Mouse (Mus musculus) embryonic facial prominence, embryonic 15.5 days (tissue): ENCODE data around the gene Hes3. TPM values are rescaled to one million over a fixed set of nuclear protein-coding genes. Genes with fewer than 3 reads are reported as not detected.

Experiments
- ATAC-seq: fragments of 200-750 bp; cut with Nextera tagmentation; 2 replicates; pipeline ENCODE4 v1.8.0; 2017; ENCODE audit warnings: low read depth, moderate TSS enrichment; ENCODE audit not compliant: insufficient number of reproducible peaks, low FRiP score, low TSS enrichment
- H3K27ac ChIP-seq: fragments of 300-500 bp; sonication (generic); replicated peaks from 2 replicates; pipeline ENCODE4 v1.5.1; 2015; ENCODE audit warnings: mild to moderate bottlenecking, inconsistent platforms
- H3K27me3 ChIP-seq: fragments of 300-500 bp; sonication (generic); 2 replicates; pipeline ENCODE4 v1.6.1; 2015; ENCODE audit warnings: inconsistent platforms
- H3K36me3 ChIP-seq: fragments of 300-500 bp; sonication (generic); 2 replicates; pipeline ENCODE4 v1.6.1; 2015; ENCODE audit warnings: mild to moderate bottlenecking, inconsistent platforms
- H3K4me1 ChIP-seq: fragments of 300-500 bp; sonication (generic); 2 replicates; pipeline ENCODE4 v1.6.1; 2015; ENCODE audit warnings: inconsistent platforms
- H3K4me2 ChIP-seq: fragments of 300-500 bp; sonication (generic); replicated peaks from 2 replicates; pipeline ENCODE4 v1.6.1; 2015; ENCODE audit warnings: mild to moderate bottlenecking, inconsistent platforms
- H3K4me3 ChIP-seq: fragments of 300-500 bp; sonication (generic); replicated peaks from 2 replicates; pipeline ENCODE4 v1.5.1; 2015; ENCODE audit warnings: mild to moderate bottlenecking, inconsistent platforms
- H3K9ac ChIP-seq: fragments of 300-500 bp; sonication (generic); 2 replicates; pipeline ENCODE4 v1.6.1; 2015; ENCODE audit warnings: inconsistent platforms
- H3K9me3 ChIP-seq: fragments of 300-500 bp; sonication (generic); replicated peaks from 2 replicates; pipeline ENCODE4 v1.6.1; 2016; ENCODE audit warnings: inconsistent platforms
- WGBS: fragments of 180-500 bp; shearing (Covaris S2); methylation state at CpG from one replicate; pipeline ENCODE4 v1.1.7; 2015; 5-methylcytosine and 5-hydroxymethylcytosine counted together
- polyA plus RNA-seq: library from polyadenylated mRNA; unstranded; fragments of >200 nt; fragmentation: Nextera tagmentation; extraction: Ambion mirVana; gene quantifications from 2 replicates; pipeline ENCODE4 v1.2.1, GENCODE M21; 2015

Gene Hes3
- polyA plus RNA-seq, 1 experiment from 2014 or later, result not detected

DNA sequence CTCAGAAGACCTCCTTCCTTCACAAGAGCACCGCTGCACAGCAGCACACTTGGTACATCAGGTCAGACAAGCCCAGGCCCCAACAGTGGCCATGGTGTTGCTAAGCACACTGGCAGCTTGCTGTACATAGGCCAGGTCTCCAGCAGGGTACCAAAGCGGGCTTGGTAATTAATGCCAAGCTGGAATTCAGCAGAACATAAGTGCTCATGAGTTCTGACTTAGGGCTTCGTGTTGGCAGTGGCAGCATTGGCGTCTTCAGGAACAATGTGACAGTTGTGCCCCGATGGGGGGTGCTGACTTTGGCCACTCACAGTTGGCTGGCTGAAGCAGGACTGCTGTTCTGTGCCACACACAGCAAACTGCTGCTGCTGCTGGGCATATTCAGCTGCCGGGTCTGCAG lies 13.2 kb upstream of the Hes3 start:
- Histone ChIP-seq H3K4me3 (no peak overlapping the region), H3K36me3 (peaks cover 59% of the 10 kb centered on the region), H3K27ac (no peak overlapping the region), H3K9me3 (no peaks in the 10 kb centered on the region), H3K27me3 (no peaks in the 10 kb centered on the region), H3K4me1 (no peaks in the 10 kb centered on the region), H3K4me2 (no peak overlapping the region), H3K9ac (no peak overlapping the region)
- 89% methylated on average over 6 of the region's 6 CpGs for WGBS
- no peak for ATAC-seq

DNA sequence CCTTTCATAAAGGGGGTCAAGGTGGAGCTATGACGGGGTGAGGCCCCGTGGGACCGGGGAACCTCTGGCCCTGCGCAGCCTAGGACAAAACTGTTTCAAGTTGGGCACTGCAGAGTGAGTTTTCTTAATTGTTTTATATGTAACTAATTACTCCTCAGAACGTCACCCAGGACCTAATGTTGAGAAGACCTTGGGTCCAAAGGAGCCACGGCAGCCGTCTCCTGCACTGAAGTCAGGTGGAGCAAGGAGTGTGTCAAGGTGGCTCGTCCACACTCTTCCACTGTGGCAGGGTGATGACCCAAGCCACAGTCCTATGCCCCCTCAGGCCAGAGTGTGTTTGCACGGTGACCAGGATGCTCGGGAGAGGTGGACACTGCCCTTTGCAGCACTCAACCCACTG lies 11.7 kb upstream of the Hes3 start:
- no peak overlapping the region for H3K9ac ChIP-seq
- 88% methylated on average over 10 of the region's 10 CpGs for WGBS
- H3K36me3 ChIP-seq, result peaks cover 60% of the 10 kb centered on the region
- no peak overlapping the region for H3K4me2 ChIP-seq
- H3K27ac ChIP-seq, result no peak overlapping the region
- no peak overlapping the region for H3K4me3 ChIP-seq
- no peaks in the 10 kb centered on the region for H3K27me3 ChIP-seq
- no peaks in the 10 kb centered on the region for H3K9me3 ChIP-seq
- ATAC-seq, result no peak
- H3K4me1 ChIP-seq, result peaks cover 9% of the 10 kb centered on the region

DNA sequence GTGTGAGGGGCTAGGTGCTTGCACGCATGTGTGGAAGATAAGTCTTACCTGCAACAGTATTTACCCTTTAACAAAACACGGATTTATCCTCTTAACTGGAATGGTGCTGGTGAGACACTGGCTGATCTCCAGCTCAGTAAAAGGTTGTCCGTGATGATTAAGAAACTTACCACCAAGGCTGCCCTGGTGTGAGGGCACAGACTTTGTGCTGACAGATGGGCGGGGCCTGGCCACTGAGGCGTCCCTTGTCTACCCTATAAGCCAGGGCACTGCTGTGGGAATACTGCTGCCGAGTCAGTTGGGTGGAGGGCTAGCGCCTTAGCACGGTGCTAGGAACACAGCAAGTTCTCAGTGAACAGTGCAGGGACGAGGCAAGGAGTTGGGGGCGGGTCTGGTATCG lies 10.6 kb upstream of the Hes3 start:
- peaks cover 60% of the 10 kb centered on the region for H3K36me3 ChIP-seq
- no peak overlapping the region for H3K9ac ChIP-seq
- H3K27me3 ChIP-seq, result no peaks in the 10 kb centered on the region
- H3K9me3 ChIP-seq, result no peaks in the 10 kb centered on the region
- H3K4me1 ChIP-seq, result peaks cover 15% of the 10 kb centered on the region
- no peak overlapping the region for H3K4me3 ChIP-seq
- no peak overlapping the region for H3K4me2 ChIP-seq
- WGBS, result 75% methylated on average over 11 of the region's 11 CpGs
- ATAC-seq, result no peak
- no peak overlapping the region for H3K27ac ChIP-seq

DNA sequence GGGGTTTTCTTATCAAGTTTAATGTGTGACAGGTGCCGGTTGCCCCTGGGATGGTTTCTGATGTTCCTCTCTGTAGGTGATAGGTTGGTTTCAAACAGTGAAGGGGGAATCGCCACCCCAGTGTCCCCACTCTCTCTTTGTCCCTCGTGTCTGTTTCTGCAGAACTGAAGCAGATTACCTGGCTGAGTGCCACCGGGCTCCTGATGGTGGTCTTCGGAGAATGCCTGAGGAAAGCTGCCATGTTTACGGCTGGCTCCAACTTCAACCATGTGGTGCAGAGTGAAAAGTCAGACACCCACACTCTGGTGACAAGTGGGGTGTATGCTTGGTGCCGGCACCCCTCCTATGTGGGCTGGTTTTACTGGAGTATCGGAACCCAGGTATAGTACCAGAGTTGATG lies 8.9 kb upstream of the Hes3 start:
- Histone ChIP-seq H3K36me3 (peaks cover 53% of the 10 kb centered on the region), H3K4me3 (no peak overlapping the region)

DNA sequence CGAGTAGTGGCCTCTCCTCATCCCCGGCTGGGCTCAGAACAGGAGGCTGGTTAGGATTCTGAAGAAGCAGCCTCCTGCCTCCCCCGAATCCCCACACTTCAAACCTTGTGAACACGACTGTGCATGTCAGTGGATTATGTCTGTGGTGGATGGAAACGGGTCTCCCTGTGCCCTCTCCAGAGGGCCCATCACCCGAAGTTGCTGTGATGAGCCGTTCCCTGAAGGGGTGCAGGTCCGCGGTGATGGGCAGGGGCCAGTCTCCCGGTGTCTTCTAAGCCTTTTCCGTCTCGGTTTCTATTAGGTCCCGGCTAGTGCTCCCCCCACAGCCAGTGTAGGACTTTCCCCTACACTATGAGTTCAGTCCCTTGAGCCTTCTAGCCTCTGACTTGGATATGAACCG lies 7.4 kb upstream of the Hes3 start:
- H3K9ac ChIP-seq, result no peak overlapping the region
- peaks cover 19% of the 10 kb centered on the region for H3K27me3 ChIP-seq
- H3K36me3 ChIP-seq, result peaks cover 43% of the 10 kb centered on the region
- no peak overlapping the region for H3K27ac ChIP-seq
- peak overlapping the region; percentile 93 for H3K4me2 ChIP-seq
- peak overlapping the region; percentile 97; the same call in 1 of the 2 replicates for H3K4me3 ChIP-seq
- no peaks in the 10 kb centered on the region for H3K9me3 ChIP-seq
- H3K4me1 ChIP-seq, result peaks cover 27% of the 10 kb centered on the region
- no peak for ATAC-seq
- WGBS, result 71% methylated on average over 14 of the region's 14 CpGs

More for the DNA sequence above, 8.9 kb upstream of the Hes3 start:
- Histone ChIP-seq H3K4me2 (no peak overlapping the region), H3K27ac (no peak overlapping the region), H3K9me3 (no peaks in the 10 kb centered on the region), H3K27me3 (peaks cover 6% of the 10 kb centered on the region; the same call in 1 of the 2 replicates), H3K9ac (no peak overlapping the region), H3K4me1 (peaks cover 26% of the 10 kb centered on the region)
- WGBS, result 92% methylated on average over 8 of the region's 8 CpGs
- ATAC-seq, result no peak

DNA sequence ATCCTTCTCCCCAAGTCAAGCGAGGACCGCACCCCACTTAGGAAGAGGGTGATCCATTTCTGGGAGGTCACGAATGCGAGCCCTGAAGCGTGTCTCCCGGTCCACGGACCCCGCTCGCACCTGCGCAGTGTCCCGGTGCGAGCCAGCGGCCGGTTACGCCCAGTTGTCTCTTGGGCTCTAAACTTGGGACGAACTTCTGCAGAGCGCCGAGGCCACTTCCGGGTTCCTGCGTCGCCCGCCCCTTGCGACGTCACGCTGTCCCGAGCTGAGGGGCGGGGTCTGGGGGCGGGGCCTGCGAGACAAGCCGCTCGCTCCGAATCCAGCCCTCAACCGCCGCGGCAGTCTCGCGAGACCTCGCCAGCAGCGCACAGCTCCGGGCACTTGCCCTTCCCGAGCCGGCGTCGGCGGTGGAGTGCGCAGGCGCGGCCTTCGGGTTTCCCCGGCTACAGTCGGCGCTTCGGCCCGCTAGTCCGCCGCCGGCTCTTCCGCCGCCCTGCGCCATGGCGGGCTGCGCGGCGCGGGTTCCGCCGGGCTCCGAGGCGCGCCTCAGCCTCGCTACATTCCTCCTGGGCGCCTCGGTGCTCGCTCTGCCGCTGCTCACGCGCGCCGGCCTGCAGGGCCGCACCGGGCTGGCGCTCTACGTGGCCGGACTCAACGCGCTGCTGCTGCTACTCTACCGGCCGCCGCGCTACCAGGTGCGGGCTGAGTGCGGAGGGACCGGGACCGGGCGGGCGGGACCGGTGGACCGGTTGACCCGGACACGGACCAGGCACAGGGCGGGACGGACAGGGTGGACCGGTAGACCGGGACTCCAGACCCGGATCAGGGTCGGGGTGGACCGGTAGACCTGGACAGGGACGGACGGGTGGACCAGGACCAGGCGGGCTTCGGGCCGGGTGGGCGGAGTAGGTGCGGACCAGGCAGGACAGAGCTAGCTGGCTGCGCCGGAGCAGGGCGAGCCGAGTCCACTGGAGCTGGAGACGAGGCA lies 5.7 kb upstream of the Hes3 start, which contains the start of gene Icmt:
Gene Icmt, plus strand, starts transcription at position 354 of the 988 bp plus-strand sequence.
- H3K9me3 ChIP-seq, result no peaks in the 10 kb centered on the region
- peak; percentile 96 for ATAC-seq
- WGBS, result under 1% methylated on average over 119 of the region's 119 CpGs
- H3K4me3 ChIP-seq, result peak within 1 kb of the TSS; percentile 97
- peak within 1 kb of the TSS; percentile 81 for H3K27ac ChIP-seq
- H3K36me3 ChIP-seq, result peaks cover 26% of the 10 kb centered on the region
- peaks cover 35% of the 10 kb centered on the region for H3K27me3 ChIP-seq
- peaks cover 27% of the 10 kb centered on the region for H3K4me1 ChIP-seq
- peak within 1 kb of the TSS; percentile 97 for H3K9ac ChIP-seq
- H3K4me2 ChIP-seq, result peak within 1 kb of the TSS; percentile 93

DNA sequence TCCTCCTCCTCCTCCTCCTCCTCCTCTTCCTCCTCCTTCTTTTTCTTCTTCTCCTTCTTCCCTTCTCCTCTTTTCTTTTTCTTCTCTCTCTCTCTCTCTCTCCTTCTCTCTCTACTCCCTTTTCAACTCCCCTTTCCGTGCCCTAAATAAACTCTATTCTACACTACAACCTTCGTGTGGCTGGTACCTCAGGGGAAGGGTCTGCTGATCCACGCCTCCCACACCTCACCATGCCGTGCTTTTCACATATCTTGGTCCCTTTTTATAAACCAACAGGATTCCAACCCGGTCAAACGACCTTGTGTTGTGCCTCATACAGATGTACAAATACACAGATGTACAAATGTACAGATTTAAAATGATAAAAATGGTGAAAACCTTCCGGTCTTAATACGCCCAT lies 4.9 kb upstream of the Hes3 start:
- WGBS, result 11% methylated on average over 8 of the region's 8 CpGs
- Histone ChIP-seq H3K9me3 (no peaks in the 10 kb centered on the region), H3K27me3 (peaks cover 43% of the 10 kb centered on the region), H3K9ac (peak overlapping the region; percentile 59; the same call in 1 of the 2 replicates), H3K4me1 (peaks cover 27% of the 10 kb centered on the region), H3K36me3 (peaks cover 19% of the 10 kb centered on the region), H3K4me3 (peak overlapping the region; percentile 97), H3K27ac (peak overlapping the region; percentile 81; the same call in 1 of the 2 replicates), H3K4me2 (peak overlapping the region; percentile 93)
- ATAC-seq, result no peak

DNA sequence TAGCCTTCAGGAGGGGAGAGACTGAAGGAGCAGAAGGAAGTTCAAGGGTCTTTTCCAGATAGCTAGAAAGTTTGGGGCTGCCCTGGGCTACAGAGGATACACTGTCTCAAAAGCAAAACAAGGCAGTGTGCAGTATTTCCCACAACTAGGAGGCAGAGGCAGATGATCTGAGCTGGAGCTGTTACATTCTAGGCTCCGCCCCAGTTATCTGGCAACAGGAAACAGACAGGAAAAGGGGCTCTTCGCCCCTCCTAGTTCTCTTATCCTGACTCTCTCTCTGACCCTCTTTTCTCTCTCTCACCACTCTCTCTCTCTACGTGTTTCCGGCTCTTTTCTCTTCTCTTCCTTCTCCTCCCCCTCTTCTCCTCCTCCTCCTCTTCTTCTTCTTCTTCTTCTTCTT lies 4.5 kb upstream of the Hes3 start:
- no peaks in the 10 kb centered on the region for H3K9me3 ChIP-seq
- no peak overlapping the region for H3K4me3 ChIP-seq
- no peak overlapping the region for H3K4me2 ChIP-seq
- no peak overlapping the region for H3K9ac ChIP-seq
- H3K36me3 ChIP-seq, result peaks cover 16% of the 10 kb centered on the region
- 0 out of 2 replicates have a peak overlapping the region, but pooled peaks have one; percentile 22 for H3K27ac ChIP-seq
- H3K27me3 ChIP-seq, result peaks cover 48% of the 10 kb centered on the region
- H3K4me1 ChIP-seq, result peaks cover 29% of the 10 kb centered on the region
- 23% methylated on average over 4 of the region's 4 CpGs for WGBS
- ATAC-seq, result no peak

- 43% methylated on average over 10 of the region's 10 CpGs for WGBS
- peaks cover 62% of the 10 kb centered on the region for H3K27me3 ChIP-seq
- no peaks in the 10 kb centered on the region for H3K9me3 ChIP-seq
- no peak overlapping the region for H3K4me3 ChIP-seq
- no peak overlapping the region for H3K9ac ChIP-seq
- no peak overlapping the region for H3K27ac ChIP-seq
- H3K4me2 ChIP-seq, result no peak overlapping the region
- H3K4me1 ChIP-seq, result peaks cover 39% of the 10 kb centered on the region
- no peak for ATAC-seq
- 0 out of 2 replicates have a peak, but pooled peaks cover under 1% of the 10 kb centered on the region for H3K36me3 ChIP-seq
Measured at GRCm38 (mm10) chr4:152294188-152294929, 2.9 kb upstream of the Hes3 start.

GRCm38 (mm10) chr4:152292102-152292765 lies 772 bp upstream of the Hes3 start:
- Histone ChIP-seq H3K27me3 (peaks cover 78% of the 10 kb centered on the region), H3K4me1 (peaks cover 23% of the 10 kb centered on the region), H3K9ac (no peak overlapping the region), H3K4me2 (no peak overlapping the region), H3K36me3 (no peaks in the 10 kb centered on the region), H3K4me3 (no peak overlapping the region), H3K27ac (no peak overlapping the region), H3K9me3 (no peaks in the 10 kb centered on the region)
- WGBS, result 27% methylated on average over 12 of the region's 12 CpGs
- ATAC-seq, result no peak
